Mouse (Mus musculus) MEL (cell line): ENCODE measurements at regions not wholly inside any gene's neighbourhood (a gene's known extent, or its start where the extent isn't known, plus 50 kb on each side); places are given as distances from the start of the nearest gene placed in this dataset.

Experiments used
- CTCF ChIP-seq, 3 experiments: IDR thresholded peaks in 2 of 3; conservative IDR thresholded peaks in 1 of 3; 2 replicates each; pipeline ENCODE4 v1.5.1; 2011 to 2012; ENCODE audit warnings: low read length in 3 of 3, low read depth in 2 of 3, mild to moderate bottlenecking in 2 of 3, improper control_type of control experiment in 1 of 3, inconsistent platforms in 1 of 3, mixed read lengths in 1 of 3, moderate library complexity in 1 of 3; ENCODE audit not compliant: control insufficient read depth in 1 of 3, insufficient read depth in 1 of 3, poor library complexity in 1 of 3, severe bottlenecking in 1 of 3
- E2F4 ChIP-seq: IDR thresholded peaks from 2 replicates; pipeline ENCODE4 v1.6.1; 2011; ENCODE audit warnings: low read depth, low read length, improper control_type of control experiment, borderline replicate concordance
- MAX ChIP-seq: IDR thresholded peaks from 2 replicates; pipeline ENCODE4 v1.6.1; 2011; ENCODE audit warnings: low read length, improper control_type of control experiment
- MYC ChIP-seq: IDR thresholded peaks from 2 replicates; pipeline ENCODE4 v1.6.1; 2011; ENCODE audit warnings: low read depth, mild to moderate bottlenecking, low read length, improper control_type of control experiment, moderate library complexity
- POLR2A ChIP-seq, 2 experiments: IDR thresholded peaks; 2 replicates each; pipeline ENCODE4 v1.6.1; 2011 to 2012; ENCODE audit warnings: low read length in 2 of 2, mild to moderate bottlenecking in 2 of 2, control low read depth in 1 of 2, improper control_type of control experiment in 1 of 2, low read depth in 1 of 2, moderate library complexity in 1 of 2; ENCODE audit not compliant: control insufficient read depth in 1 of 2, insufficient read depth in 1 of 2, poor library complexity in 1 of 2
- POLR2AphosphoS2 ChIP-seq: IDR thresholded peaks from 2 replicates; pipeline ENCODE4 v1.6.1; 2011; ENCODE audit warnings: low read length, improper control_type of control experiment
- SIN3A ChIP-seq: IDR thresholded peaks from 2 replicates; pipeline ENCODE4 v1.6.1; 2012; ENCODE audit warnings: low read length, improper control_type of control experiment, inconsistent platforms
- TCF12 ChIP-seq: IDR thresholded peaks from 2 replicates; pipeline ENCODE4 v1.6.1; 2014; ENCODE audit warnings: low read depth, mild to moderate bottlenecking, inconsistent platforms, low read length, improper control_type of control experiment, moderate library complexity
- UBTF ChIP-seq: IDR thresholded peaks from 2 replicates; pipeline ENCODE4 v1.6.1; 2012; ENCODE audit warnings: low read depth, mild to moderate bottlenecking, inconsistent platforms, low read length, improper control_type of control experiment, moderate library complexity, borderline replicate concordance; ENCODE audit not compliant: insufficient read depth
- USF1 ChIP-seq: IDR thresholded peaks from 2 replicates; pipeline ENCODE4 v1.6.1; 2014; ENCODE audit warnings: low read depth, mild to moderate bottlenecking, inconsistent platforms, low read length, improper control_type of control experiment, moderate library complexity

DNA sequence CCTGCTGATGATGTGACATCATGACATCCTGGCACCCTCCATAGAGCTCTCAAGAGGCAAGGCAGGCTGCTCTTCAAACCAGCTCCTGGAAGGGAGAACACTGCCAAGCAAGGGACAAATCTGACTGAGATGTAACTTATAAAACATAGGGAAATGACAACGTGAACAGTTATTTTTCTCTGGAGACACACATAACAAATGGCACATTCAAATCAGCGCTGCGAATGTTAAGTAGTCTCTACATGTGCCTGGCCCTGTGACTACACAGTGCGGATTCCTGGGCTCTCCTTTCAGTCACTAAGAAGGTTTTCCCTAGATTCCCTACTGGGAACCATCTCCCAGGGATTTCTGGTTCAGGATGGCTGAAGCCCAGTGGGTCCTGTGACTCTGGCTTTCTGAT, 121.4 kb upstream of the Npvf start:
- TF ChIP-seq TCF12 (no peak), CTCF (IDR thresholded peaks at IDR 0.05 in 2 of 3, conservative IDR thresholded peaks at IDR 0.05 in 1 of 3; ENCODE audit: control insufficient read depth in 1 of 3, insufficient read depth in 1 of 3, low read depth in 2 of 3, low read length in 3 of 3, poor library complexity in 1 of 3, severe bottlenecking in 1 of 3) (no peak), E2F4 (no peak), UBTF (no peak), POLR2AphosphoS2 (no peak), SIN3A (no peak), POLR2A (IDR thresholded peaks at IDR 0.05; ENCODE audit: control insufficient read depth in 1 of 2, insufficient read depth in 1 of 2, low read depth in 1 of 2, low read length in 2 of 2, poor library complexity in 1 of 2) (no peak), MAX (no peak), USF1 (no peak), MYC (no peak)
